Mouse (Mus musculus): Measurements from ENCODE around the gene 1700001C19Rik.

DNA sequence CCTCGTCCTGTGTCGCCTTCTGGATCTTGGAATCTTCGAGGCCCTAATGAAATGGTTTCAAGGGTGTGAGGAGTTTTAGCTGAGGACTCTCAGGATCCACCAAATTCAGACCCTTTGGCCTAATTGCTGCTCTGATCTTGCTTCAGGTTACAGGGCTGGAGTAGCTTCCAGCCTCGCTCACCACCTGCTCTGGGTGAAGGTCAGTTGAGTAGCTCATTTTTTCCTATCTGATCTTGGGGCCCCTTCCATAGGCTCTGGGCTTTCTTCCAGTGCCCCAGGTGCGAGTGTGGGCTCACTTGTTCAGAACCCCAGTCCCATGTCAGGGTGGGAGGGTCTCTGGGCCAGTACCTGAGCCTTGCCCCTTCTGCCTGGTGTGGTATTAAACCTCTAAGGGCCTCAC, 12.3 kb upstream of the 1700001C19Rik start:
- TF ChIP-seq CTCF (IDR thresholded peaks at IDR 0.05; ENCODE audit: low read depth, low read length) (no peak), GATA1 (IDR thresholded peaks at IDR 0.05; ENCODE audit: borderline replicate concordance, low read length) (no peak), TAL1 (conservative IDR thresholded peaks at IDR 0.05; ENCODE audit: low read depth, low read length) (no peak)

Measured in G1E (cell line).